Mouse (Mus musculus) liver, embryonic 14.5 days (tissue): ENCODE results near the gene Akap10. TPM values are rescaled to one million over a fixed set of nuclear protein-coding genes. Genes with fewer than 3 reads are reported as not detected.

Experiments used
- ATAC-seq: fragments of 200-750 bp; cut with Nextera tagmentation; 2 replicates; pipeline ENCODE4 v1.8.0; 2017; ENCODE audit warnings: moderate number of reproducible peaks, mild to moderate bottlenecking, moderate library complexity; ENCODE audit not compliant: insufficient read depth
- DNase-seq, 3 experiments: peaks; one replicate each; pipeline ENCODE4 v3.0.0-alpha.2; 2012 to 2013; ENCODE audit warnings: low read depth in 3 of 3, low spot score in 3 of 3
- H3K27ac ChIP-seq: fragments of 300-500 bp; sonication (generic); 2 replicates; pipeline ENCODE4 v1.5.1; 2014; ENCODE audit warnings: moderate library complexity, mild to moderate bottlenecking, control low read depth, inconsistent platforms
- H3K27me3 ChIP-seq: fragments of 300-500 bp; sonication (generic); 2 replicates; pipeline ENCODE4 v1.6.1; 2014; ENCODE audit warnings: mild to moderate bottlenecking, low read length, moderate library complexity; ENCODE audit not compliant: control insufficient read depth, insufficient read depth
- H3K36me3 ChIP-seq: fragments of 300-500 bp; sonication (generic); replicated peaks from 2 replicates; pipeline ENCODE4 v1.6.1; 2014; ENCODE audit warnings: low read depth; ENCODE audit not compliant: control insufficient read depth, insufficient read depth
- H3K4me1 ChIP-seq, 2 experiments: fragments of 200-500 bp in 1 of 2; fragments of 300-500 bp in 1 of 2; sonication (generic) in 1 of 2; replicated peaks; 2 replicates each; pipeline ENCODE4 v1.6.1; 2012 to 2014; ENCODE audit warnings: antibody characterized with exemption in 1 of 2, inconsistent platforms in 1 of 2, low read length in 1 of 2; ENCODE audit not compliant: control insufficient read depth in 2 of 2, insufficient read depth in 2 of 2
- H3K4me2 ChIP-seq: fragments of 300-500 bp; sonication (generic); 2 replicates; pipeline ENCODE4 v1.6.1; 2014; ENCODE audit warnings: low read depth, mild to moderate bottlenecking, control low read depth, moderate library complexity
- H3K4me3 ChIP-seq, 2 experiments: fragments of 200-500 bp in 1 of 2; fragments of 300-500 bp in 1 of 2; sonication (generic) in 1 of 2; 2 replicates each; pipeline ENCODE4 v1.5.1; 2012 to 2014; ENCODE audit warnings: low read depth in 2 of 2, low read length in 2 of 2, mild to moderate bottlenecking in 2 of 2, control low read depth in 1 of 2, inconsistent platforms in 1 of 2, moderate library complexity in 1 of 2; ENCODE audit not compliant: insufficient read depth in 1 of 2
- H3K9ac ChIP-seq: fragments of 300-500 bp; sonication (generic); replicated peaks from 2 replicates; pipeline ENCODE4 v1.6.1; 2014; ENCODE audit warnings: mild to moderate bottlenecking, control low read depth, moderate library complexity
- H3K9me3 ChIP-seq: fragments of 300-500 bp; sonication (generic); 2 replicates; pipeline ENCODE4 v1.6.1; 2016; ENCODE audit warnings: low read length, mixed read lengths; ENCODE audit not compliant: control insufficient read depth
- CTCF ChIP-seq: IDR thresholded peaks from 2 replicates; pipeline ENCODE4 v1.5.1; 2016; ENCODE audit warnings: antibody characterized with exemption, low read depth, control low read depth
- EP300 ChIP-seq: IDR thresholded peaks from 2 replicates; pipeline ENCODE4 v1.6.1; 2016; ENCODE audit warnings: antibody characterized with exemption, low read depth
- WGBS: fragments of 180-500 bp; shearing (Covaris S2); extraction: QIAGEN DNeasy Blood & Tissue Kit; methylation state at CpG from one replicate; pipeline ENCODE4 v1.1.7; 2014; ENCODE audit not compliant: insufficient replicate concordance; 5-methylcytosine and 5-hydroxymethylcytosine counted together
- polyA plus RNA-seq, 2 experiments: library from polyadenylated mRNA; depleted of rRNA in 1 of 2; stranded (reverse) in 1 of 2; unstranded in 1 of 2; fragments of >200 nt; fragmentation: Nextera tagmentation in 1 of 2; extraction: Ambion mirVana in 1 of 2; gene quantifications; 2 replicates each; pipeline versions ENCODE4 v1.2.1 to v1.2.3; 2012 to 2014

Gene Akap10
- polyA plus RNA-seq (2012; rRNA removed) (5.4 and 6.5 TPM in 2 replicates), polyA plus RNA-seq (2014; fragmentation: Nextera tagmentation; extraction: Ambion mirVana) (5.7 and 6.3 TPM in 2 replicates)

- Histone ChIP-seq H3K4me3 (peak within 1 kb of the TSS; percentile 92 to 100), H3K4me1 (peaks cover 15 to 17% of the 10 kb centered on the region in 2 experiments), H3K9ac (peak within 1 kb of the TSS; percentile 99), H3K9me3 (no peaks in the 10 kb centered on the region), H3K36me3 (peaks cover 2% of the 10 kb centered on the region; the same call in 1 of the 2 replicates), H3K4me2 (peak within 1 kb of the TSS; percentile 99), H3K27me3 (no peaks in the 10 kb centered on the region), H3K27ac (peak within 1 kb of the TSS; percentile 88)
- DNase-seq (peak; percentile 91 to 92 (median 91)), ATAC-seq (peak; percentile 95)
- TF ChIP-seq CTCF (peak; percentile 27; the same call in 1 of the 2 replicates), EP300 (no peak)
- under 1% methylated on average over 43 of the region's 43 CpGs for WGBS
These were observed at the start of gene Akap10 for GRCm38 (mm10) chr11:61930098-61930517. Gene Akap10, minus strand, starts transcription at chr11:61930252.

GRCm38 (mm10) chr11:61975783-61976182 is 45.7 kb upstream of the Akap10 start:
- TF ChIP-seq CTCF, result no peak
- no peak for TF ChIP-seq EP300
- no peaks in the 10 kb centered on the region for H3K27me3 ChIP-seq
- DNase-seq (peak in 1 of 3 experiments; percentile 57), ATAC-seq (peak; percentile 95)
- H3K4me3 ChIP-seq, result no peak overlapping the region
- H3K4me2 ChIP-seq, result peak overlapping the region; percentile 46
- H3K9me3 ChIP-seq, result no peaks in the 10 kb centered on the region
- H3K4me1 ChIP-seq, result peaks cover 13 to 28% of the 10 kb centered on the region in 2 experiments
- H3K27ac ChIP-seq, result peak overlapping the region; percentile 79
- peak overlapping the region; percentile 16; the same call in 1 of the 2 replicates for H3K9ac ChIP-seq
- H3K36me3 ChIP-seq, result no peaks in the 10 kb centered on the region; the same call in 1 of the 2 replicates
- WGBS, result 76% methylated on average over 1 of the region's 1 CpGs

GRCm38 (mm10) chr11:61974106-61974707 is 44.2 kb upstream of the Akap10 start:
- Histone ChIP-seq H3K9me3 (no peaks in the 10 kb centered on the region), H3K36me3 (peaks cover 6% of the 10 kb centered on the region), H3K4me2 (no peak overlapping the region), H3K27ac (no peak overlapping the region), H3K9ac (no peak overlapping the region), H3K4me1 (peaks cover 21 to 37% of the 10 kb centered on the region in 2 experiments), H3K4me3 (no peak overlapping the region), H3K27me3 (no peaks in the 10 kb centered on the region)
- no peak for TF ChIP-seq EP300
- TF ChIP-seq CTCF, result no peak
- no peak for DNase-seq
- no peak for ATAC-seq
- 79% methylated on average over 13 of the region's 13 CpGs for WGBS

- no peak for TF ChIP-seq EP300
- TF ChIP-seq CTCF, result peak; percentile 10; the same call in 1 of the 2 replicates
- Histone ChIP-seq H3K9ac (no peak overlapping the region), H3K27ac (no peak overlapping the region), H3K4me1 (peaks cover 43 to 58% of the 10 kb centered on the region in 2 experiments), H3K36me3 (peaks cover 6% of the 10 kb centered on the region), H3K9me3 (no peaks in the 10 kb centered on the region), H3K4me3 (no peak overlapping the region), H3K4me2 (no peak overlapping the region), H3K27me3 (no peaks in the 10 kb centered on the region)
- ATAC-seq, result no peak
- DNase-seq, result no peak
- 71% methylated on average over 7 of the region's 7 CpGs for WGBS
These were observed 41.6 kb upstream of the Akap10 start for GRCm38 (mm10) chr11:61971441-61972221.

GRCm38 (mm10) chr11:61970901-61971300 is 40.8 kb upstream of the Akap10 start:
- 69% methylated on average over 5 of the region's 5 CpGs for WGBS
- DNase-seq (no peak), ATAC-seq (no peak)

More at GRCm38 (mm10) chr11:61970901-61971300, 40.8 kb upstream of the Akap10 start:
- Histone ChIP-seq H3K4me3 (no peak overlapping the region), H3K27ac (peak overlapping the region; percentile 22; the same call in 1 of the 2 replicates), H3K9ac (no peak overlapping the region), H3K27me3 (no peaks in the 10 kb centered on the region), H3K9me3 (no peaks in the 10 kb centered on the region), H3K4me1 (peaks cover 44 to 51% of the 10 kb centered on the region in 2 experiments), H3K36me3 (peaks cover 6% of the 10 kb centered on the region), H3K4me2 (no peak overlapping the region)
- TF ChIP-seq EP300, result no peak
- no peak for TF ChIP-seq CTCF
